Mouse (Mus musculus) gastrocnemius, postnatal 14 days (tissue): ENCODE results near the gene Cerk. TPM values are rescaled to one million over a fixed set of nuclear protein-coding genes. Genes with fewer than 3 reads are reported as not detected.
"Not testable (repeated sequence)": the region's sequence is repeated elsewhere in the genome, so short reads cannot be mapped to it uniquely, and the experiment has no call there.

ENCODE experiments used
- DNase-seq: peaks from one replicate; pipeline ENCODE4 v3.0.0; 2021; ENCODE audit warnings: mixed read lengths
- intact Hi-C: fragments of 180-260 bp; cut with DNase I; formaldehyde crosslinking; loops from one replicate; pipeline ENCODE4 v1.15.1; 2025; ENCODE audit warnings: low total_unique reads
- total RNA-seq, 2 experiments: library from RNA; stranded (reverse); gene quantifications; 2 replicates each; pipeline ENCODE4 v1.2.3; 2021

The Cerk gene
- total RNA-seq, 2 experiments from 2014 or later: 6.5 to 7.4 TPM

DNA sequence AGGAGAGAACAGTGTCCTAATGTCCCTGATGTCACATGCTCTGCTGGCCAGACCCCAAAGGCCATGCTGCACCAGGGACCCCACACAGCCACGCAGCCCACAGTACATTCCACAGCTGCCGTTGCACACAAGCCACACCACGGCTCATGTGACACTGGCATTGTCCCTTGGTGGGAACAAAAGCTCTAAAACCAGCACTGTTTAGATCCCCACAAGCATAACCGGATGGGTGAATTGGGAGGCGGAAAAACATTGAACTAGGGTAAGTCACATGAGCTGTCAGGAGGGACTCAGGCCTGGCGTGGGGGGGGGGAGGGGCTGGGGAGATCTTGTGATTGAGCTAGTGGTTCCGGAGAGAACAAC, 17.5 kb downstream of the Cerk start:
- intact Hi-C loops: no loop called here

GRCm38 (mm10) chr15:86167787-86168504, 18.0 kb downstream of the Cerk start:
- intact Hi-C loops: no loop called here

More for the DNA sequence above, 17.5 kb downstream of the Cerk start:
- DNase-seq: no peak

GRCm38 (mm10) chr15:86167032-86167655, 18.8 kb downstream of the Cerk start:
- intact Hi-C loops: no loop called here

More at GRCm38 (mm10) chr15:86167787-86168504, 18.0 kb downstream of the Cerk start:
- no peak for DNase-seq

GRCm38 (mm10) chr15:86165811-86166590, 19.9 kb downstream of the Cerk start:
- intact Hi-C loops: no loop called here
- DNase-seq: no peak

More at GRCm38 (mm10) chr15:86167032-86167655, 18.8 kb downstream of the Cerk start:
- no peak for DNase-seq

- no peak for DNase-seq
These were observed 21.1 kb downstream of the Cerk start for GRCm38 (mm10) chr15:86164718-86165345.

DNA sequence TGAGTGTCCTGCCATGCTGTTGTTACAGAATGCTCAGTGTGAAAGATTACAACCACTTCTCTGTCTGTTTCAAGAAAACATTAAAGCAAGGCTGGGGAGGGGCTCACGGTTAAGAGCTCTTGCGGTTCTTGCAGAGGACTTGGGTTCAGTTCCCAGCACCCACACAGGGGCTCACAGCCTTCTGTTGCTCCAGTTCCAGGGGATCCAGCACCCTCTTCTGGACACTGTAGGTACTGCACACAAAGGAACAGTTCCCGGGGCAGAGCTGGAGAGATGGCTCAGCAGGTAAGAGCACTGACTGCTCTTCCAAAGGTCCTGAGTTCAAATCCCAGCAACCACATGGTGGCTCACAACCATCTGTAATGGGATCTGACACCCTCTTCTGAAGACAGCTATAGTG, 24.1 kb downstream of the Cerk start:
- intact Hi-C loops, DNase-seq: not testable (repeated sequence)

More at GRCm38 (mm10) chr15:86164718-86165345, 21.1 kb downstream of the Cerk start:
- intact Hi-C loops: no loop called here

DNA sequence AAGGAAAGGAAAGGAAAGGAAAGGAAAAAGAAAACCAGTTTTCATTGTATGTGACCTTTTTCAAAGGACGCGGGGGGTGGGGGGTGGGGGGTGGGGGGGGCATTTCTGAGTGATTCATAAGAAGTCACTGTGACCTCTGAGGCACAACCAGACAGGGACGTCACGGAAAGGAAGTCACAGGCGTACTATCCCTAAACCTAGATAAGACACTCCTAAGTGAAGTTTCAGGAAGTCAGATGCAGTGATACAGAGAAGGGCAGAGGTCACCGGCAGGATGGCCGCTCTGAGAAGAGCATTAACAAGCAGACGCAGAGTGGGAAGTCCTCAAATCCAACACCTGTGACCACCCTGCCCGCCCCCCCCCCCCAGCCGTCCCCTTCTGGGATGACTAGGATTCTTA, 25.0 kb downstream of the Cerk start:
- DNase-seq: no peak
- intact Hi-C loops: no loop called here

GRCm38 (mm10) chr15:86159719-86160118, 26.2 kb downstream of the Cerk start:
- DNase-seq: no peak
- intact Hi-C loops: no loop called here

DNA sequence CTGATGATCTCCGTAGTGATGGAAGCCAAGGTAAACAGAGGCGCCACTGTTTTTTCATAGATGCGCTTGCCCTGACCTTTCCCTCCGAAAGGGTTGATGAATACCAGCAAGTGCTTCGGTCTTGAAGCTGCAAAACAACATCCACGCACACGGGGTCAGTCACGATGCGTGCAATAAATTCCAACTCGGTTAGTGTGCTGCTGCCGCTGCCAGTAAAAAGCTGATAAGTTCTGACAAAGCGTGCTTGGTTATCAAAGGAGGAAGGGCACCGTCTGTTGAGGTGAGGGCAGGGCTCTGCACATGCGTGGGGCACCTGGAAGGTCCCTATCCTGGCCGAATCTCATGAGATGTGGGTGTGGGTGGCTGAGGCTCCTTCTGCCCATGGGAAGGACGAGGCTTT, 26.8 kb downstream of the Cerk start:
- intact Hi-C loops: no loop called here
- no peak for DNase-seq

DNA sequence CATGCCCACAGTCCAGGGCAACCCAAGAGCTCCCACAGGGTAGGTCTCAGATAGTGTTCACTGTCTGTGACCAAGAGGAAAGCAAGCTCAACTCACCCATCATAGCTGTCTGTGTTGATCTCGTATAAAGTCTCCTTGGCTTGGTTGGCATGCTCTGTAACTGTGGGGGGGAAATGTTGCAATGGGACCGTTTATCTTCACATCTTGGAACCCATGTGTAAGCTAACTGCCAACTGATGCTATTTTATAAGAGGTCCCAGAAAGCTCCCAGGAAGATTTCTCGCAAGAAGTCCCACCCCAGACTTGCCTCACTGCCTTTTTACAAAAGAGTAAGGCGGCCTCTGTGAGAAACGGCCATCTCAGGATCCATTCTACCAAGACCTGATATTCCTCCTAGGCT, 29.4 kb downstream of the Cerk start:
- intact Hi-C loops: no loop called here
- DNase-seq: no peak

DNA sequence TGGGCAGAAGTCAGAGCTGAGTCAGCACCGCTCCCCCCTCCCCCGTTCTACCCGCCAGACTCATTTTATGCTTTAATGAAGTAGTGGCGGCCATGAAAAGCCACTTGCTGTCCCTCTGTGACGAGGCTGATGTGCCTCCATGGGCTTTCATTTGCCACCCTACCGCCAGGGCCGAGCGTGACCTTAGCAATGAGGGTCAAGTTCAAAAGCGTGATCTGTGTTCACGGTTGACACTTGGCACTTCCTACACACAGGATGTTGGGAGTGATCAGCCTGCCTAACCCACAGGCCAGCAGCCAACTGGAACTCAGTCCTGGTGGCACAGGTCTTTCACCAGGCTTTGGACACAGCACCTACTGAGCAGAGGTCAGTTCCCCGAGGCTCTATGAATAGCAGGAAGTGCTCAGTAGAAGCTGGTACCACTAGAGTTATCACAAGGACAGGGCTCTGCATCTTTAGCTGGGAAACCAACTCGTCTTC, 32.4 kb downstream of the Cerk start:
- no peak for DNase-seq
- intact Hi-C loops: no loop called here

DNA sequence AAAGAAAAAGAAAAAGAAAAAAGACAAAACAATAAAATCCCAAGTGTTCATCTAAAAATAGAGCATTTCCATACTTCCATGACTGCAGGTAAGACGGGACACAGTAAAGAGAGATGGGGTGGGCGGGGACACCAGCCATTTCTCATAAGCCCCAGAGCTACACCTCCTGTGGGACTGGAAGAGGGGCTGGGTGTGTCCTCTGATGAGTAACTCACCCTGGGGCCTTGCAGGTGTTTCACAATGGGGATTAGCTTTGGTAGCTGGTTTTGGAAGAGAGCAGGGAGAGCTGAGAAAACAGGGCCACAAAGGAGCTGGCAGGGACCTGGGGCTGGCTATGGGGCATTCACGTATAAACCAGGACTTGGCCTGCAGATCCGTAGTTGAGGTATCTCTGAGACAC, 35.3 kb downstream of the Cerk start:
- DNase-seq: no peak
- intact Hi-C loops: no loop called here

DNA sequence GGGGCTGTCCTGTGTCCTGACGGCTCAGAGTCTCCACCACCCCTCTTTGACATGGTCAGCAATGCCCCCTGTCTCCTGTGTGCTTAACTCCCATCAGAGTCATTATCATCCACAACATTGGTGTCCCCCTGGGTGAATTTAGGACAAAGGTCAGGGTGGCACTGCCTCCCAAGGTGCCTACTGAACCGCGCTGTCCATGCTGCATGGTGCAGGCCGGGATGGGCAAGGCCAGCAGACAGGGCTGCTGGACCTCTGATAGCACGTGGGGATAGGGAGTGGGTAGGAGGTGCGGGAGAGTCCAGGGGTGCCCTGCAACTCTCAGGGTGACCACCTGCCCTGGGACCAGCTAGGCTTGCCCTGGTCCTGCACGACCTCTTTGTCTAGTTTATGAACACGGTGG, 39.0 kb downstream of the Cerk start:
- DNase-seq: no peak
- intact Hi-C loops: no loop called here

DNA sequence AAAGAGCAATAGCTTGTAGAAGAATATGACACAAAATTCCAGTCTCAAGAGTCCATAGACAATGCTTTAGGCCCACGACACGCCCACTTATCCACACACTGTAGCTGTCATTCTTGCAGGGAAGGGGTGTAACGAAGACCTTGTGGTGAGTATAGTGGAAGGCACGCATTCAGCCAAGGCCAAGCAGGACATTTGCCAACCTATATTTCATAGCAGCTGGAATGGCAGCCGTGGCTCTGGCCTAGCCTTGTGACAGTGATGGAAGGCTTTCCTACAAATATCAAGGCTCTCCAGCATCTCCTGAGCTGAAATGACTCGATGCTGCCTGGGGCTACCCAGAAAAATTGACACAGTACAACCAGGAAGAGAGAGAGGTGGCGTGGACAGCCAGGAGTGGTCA, 40.9 kb downstream of the Cerk start:
- intact Hi-C loops: no loop called here
- no peak for DNase-seq

- no peak for DNase-seq
- intact Hi-C loops: no loop called here
These were observed 41.4 kb downstream of the Cerk start for GRCm38 (mm10) chr15:86144577-86144976.

- intact Hi-C loops: no loop called here
- DNase-seq: peak; percentile 57
These were observed 45.6 kb downstream of the Cerk start for GRCm38 (mm10) chr15:86140323-86140722.

DNA sequence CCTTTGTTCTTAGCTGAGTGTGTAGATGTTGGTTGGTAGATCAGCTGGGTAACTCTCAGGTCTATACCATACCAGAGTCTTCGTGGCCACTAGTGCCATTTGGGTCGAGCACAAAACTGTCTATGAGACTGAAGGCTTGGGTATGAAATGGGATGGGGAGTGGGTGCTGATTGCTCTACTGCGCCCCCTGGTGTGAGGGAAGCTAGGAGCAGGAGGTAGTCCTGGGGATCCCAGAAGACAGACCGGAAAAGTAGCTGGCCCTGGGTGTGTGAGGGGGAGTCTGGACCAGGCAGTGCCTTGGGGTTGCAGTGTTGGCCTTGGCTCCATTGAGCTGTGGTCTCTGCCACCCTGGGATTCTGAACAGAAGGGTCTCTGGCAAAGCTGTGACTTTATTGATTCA, 48.3 kb downstream of the Cerk start:
- no peak for DNase-seq

GRCm38 (mm10) chr15:86134941-86135783, 50.8 kb downstream of the Cerk start:
- intact Hi-C loops: loop anchor here (5.0 kb wide), 1 partner anchor 233 kb away; no protein-coding TSS in a partner anchor
- DNase-seq: peak; percentile 83

More for the DNA sequence above, 48.3 kb downstream of the Cerk start:
- intact Hi-C loops: no loop called here

DNA sequence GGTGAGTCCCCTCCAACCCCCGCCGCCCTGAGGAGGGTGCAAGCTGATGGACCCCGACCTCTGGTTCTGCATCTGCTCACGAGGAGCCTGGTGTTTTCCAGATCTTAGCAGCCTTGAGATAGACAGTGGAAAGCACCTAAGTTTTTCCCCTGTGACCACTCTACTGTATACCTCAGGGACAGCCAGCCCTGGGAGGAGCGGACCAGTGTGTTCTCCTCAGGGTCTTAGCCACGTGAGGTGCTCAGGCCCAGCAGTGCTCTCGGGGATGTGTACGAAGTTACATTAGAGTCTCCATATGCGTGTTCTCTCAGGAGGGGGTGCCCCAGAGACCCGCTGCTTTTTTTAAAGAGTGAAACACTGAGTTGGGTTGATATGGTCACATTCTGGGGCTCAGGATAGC, 55.3 kb downstream of the Cerk start:
- DNase-seq: no peak
- intact Hi-C loops: loop anchor here (5.0 kb wide), 1 partner anchor 228 kb away; no protein-coding TSS in a partner anchor
